Mouse (Mus musculus): Measurements from ENCODE around the gene Usp7.
A peak's percentile ranks its signal among the peaks of the same experiment; 100 is the strongest.

Gene Usp7

GRCm38 (mm10) chr16:8671551-8672349, 120.4 kb downstream of the Usp7 start, which contains the start of gene Carhsp1:
Carhsp1 (minus strand) TSS chr16:8672155.
- peak; percentile 95 to 97 for DNase-seq

GRCm38 (mm10) chr16:8670041-8671035, 121.8 kb downstream of the Usp7 start:
- peak in 1 of 2 experiments; percentile 21 for DNase-seq

- DNase-seq = peak; percentile 47 to 53
These were observed 122.7 kb downstream of the Usp7 start for GRCm38 (mm10) chr16:8669432-8669831.

GRCm38 (mm10) chr16:8668386-8668785, 123.7 kb downstream of the Usp7 start:
- no peak for DNase-seq

GRCm38 (mm10) chr16:8667814-8668213, 124.3 kb downstream of the Usp7 start:
- peak; percentile 23 to 47 for DNase-seq

GRCm38 (mm10) chr16:8667261-8667660, 124.8 kb downstream of the Usp7 start:
- DNase-seq = peak; percentile 24 to 56

GRCm38 (mm10) chr16:8666452-8666851, 125.7 kb downstream of the Usp7 start:
- peak in 1 of 2 experiments; percentile 54 for DNase-seq

GRCm38 (mm10) chr16:8665367-8665766, 126.7 kb downstream of the Usp7 start:
- no peak for DNase-seq

GRCm38 (mm10) chr16:8663606-8664539, 128.2 kb downstream of the Usp7 start:
- DNase-seq = no peak

- DNase-seq = peak in 1 of 2 experiments; percentile 30
These were observed 129.1 kb downstream of the Usp7 start for GRCm38 (mm10) chr16:8663022-8663421.

GRCm38 (mm10) chr16:8658764-8659163, 133.3 kb downstream of the Usp7 start:
- peak in 1 of 2 experiments; percentile 21 for DNase-seq

- no peak for DNase-seq
These were observed 133.8 kb downstream of the Usp7 start for GRCm38 (mm10) chr16:8658349-8658748.

GRCm38 (mm10) chr16:8656256-8656655, 135.9 kb downstream of the Usp7 start:
- no peak for DNase-seq

GRCm38 (mm10) chr16:8655599-8655998, 136.5 kb downstream of the Usp7 start:
- no peak for DNase-seq

GRCm38 (mm10) chr16:8655108-8655507, 137.0 kb downstream of the Usp7 start:
- DNase-seq = no peak

- no peak for DNase-seq
These were observed 142.1 kb downstream of the Usp7 start for GRCm38 (mm10) chr16:8650007-8650406.

GRCm38 (mm10) chr16:8645546-8645945, 146.6 kb downstream of the Usp7 start:
- DNase-seq = no peak

GRCm38 (mm10) chr16:8643855-8644254, 148.3 kb downstream of the Usp7 start:
- peak; percentile 53 to 64 for DNase-seq

Data from kidney, postnatal 4 days (tissue).